Mouse (Mus musculus) kidney, embryonic 14.5 days (tissue): Measurements from ENCODE around the gene Ttc28. TPM values are rescaled to one million over a fixed set of nuclear protein-coding genes. Genes with fewer than 3 reads are reported as not detected.

Experiments used
- ATAC-seq: fragments of 200-750 bp; cut with Nextera tagmentation; 2 replicates; pipeline ENCODE4 v1.8.0; 2017; ENCODE audit warnings: moderate number of reproducible peaks, mild to moderate bottlenecking, moderate TSS enrichment, moderate library complexity; ENCODE audit not compliant: low FRiP score, low TSS enrichment
- H3K27ac ChIP-seq: fragments of 300-500 bp; sonication (generic); 2 replicates; pipeline ENCODE4 v1.5.1; 2014; ENCODE audit warnings: low read depth, mild to moderate bottlenecking, low read length, moderate library complexity, mixed read lengths
- H3K27me3 ChIP-seq: fragments of 300-500 bp; sonication (generic); 2 replicates; pipeline ENCODE4 v1.6.1; 2014; ENCODE audit warnings: mild to moderate bottlenecking, low read length; ENCODE audit not compliant: control insufficient read depth, insufficient read depth
- H3K36me3 ChIP-seq: fragments of 300-500 bp; sonication (generic); 2 replicates; pipeline ENCODE4 v1.6.1; 2014; ENCODE audit warnings: low read length, mixed read lengths; ENCODE audit not compliant: control insufficient read depth, insufficient read depth
- H3K4me1 ChIP-seq: fragments of 300-500 bp; sonication (generic); 2 replicates; pipeline ENCODE4 v1.6.1; 2014; ENCODE audit warnings: low read length, mixed read lengths; ENCODE audit not compliant: control insufficient read depth, insufficient read depth
- H3K4me2 ChIP-seq: fragments of 300-500 bp; sonication (generic); replicated peaks from 2 replicates; pipeline ENCODE4 v1.6.1; 2014; ENCODE audit warnings: low read depth, mild to moderate bottlenecking, low read length
- H3K4me3 ChIP-seq: fragments of 300-500 bp; sonication (generic); 2 replicates; pipeline ENCODE4 v1.5.1; 2014; ENCODE audit warnings: mild to moderate bottlenecking, low read length
- H3K9ac ChIP-seq: fragments of 300-500 bp; sonication (generic); 2 replicates; pipeline ENCODE4 v1.6.1; 2014; ENCODE audit warnings: low read depth, mild to moderate bottlenecking, low read length, moderate library complexity
- H3K9me3 ChIP-seq: fragments of 300-500 bp; sonication (generic); 2 replicates; pipeline ENCODE4 v1.6.1; 2016; ENCODE audit warnings: low read length; ENCODE audit not compliant: control insufficient read depth
- WGBS: fragments of 180-500 bp; shearing (Covaris S2); extraction: QIAGEN DNeasy Blood & Tissue Kit; methylation state at CpG from one replicate; pipeline ENCODE4 v1.1.7; 2014; 5-methylcytosine and 5-hydroxymethylcytosine counted together
- polyA plus RNA-seq: library from polyadenylated mRNA; unstranded; fragments of >200 nt; fragmentation: Nextera tagmentation; extraction: Ambion mirVana; gene quantifications from 2 replicates; pipeline ENCODE4 v1.2.1, GENCODE M21; 2014

The Ttc28 gene
- polyA plus RNA-seq, 1 experiment from 2014 or later = 24.7 TPM

- WGBS = 89% methylated on average over 4 of the region's 4 CpGs
- ATAC-seq = no peak
- no peaks in the 10 kb centered on the region for H3K36me3 ChIP-seq
- no peak overlapping the region for H3K9ac ChIP-seq
- H3K4me1 ChIP-seq = peaks cover 23% of the 10 kb centered on the region
- no peaks in the 10 kb centered on the region for H3K9me3 ChIP-seq
- H3K4me2 ChIP-seq = no peak overlapping the region
- no peaks in the 10 kb centered on the region for H3K27me3 ChIP-seq
- H3K4me3 ChIP-seq = no peak overlapping the region
- H3K27ac ChIP-seq = no peak overlapping the region
Measured at GRCm38 (mm10) chr5:111033489-111033888, 153.9 kb downstream of the Ttc28 start.

- Histone ChIP-seq H3K9me3 (no peaks in the 10 kb centered on the region), H3K4me1 (peaks cover 35% of the 10 kb centered on the region), H3K27me3 (no peaks in the 10 kb centered on the region), H3K36me3 (no peaks in the 10 kb centered on the region), H3K4me3 (no peak overlapping the region), H3K27ac (no peak overlapping the region), H3K4me2 (no peak overlapping the region), H3K9ac (no peak overlapping the region)
- 70% methylated on average over 7 of the region's 7 CpGs for WGBS
- no peak for ATAC-seq
Measured at GRCm38 (mm10) chr5:111037123-111037748, 157.6 kb downstream of the Ttc28 start.

GRCm38 (mm10) chr5:111039771-111040170 lies 160.2 kb downstream of the Ttc28 start:
- ATAC-seq = no peak
- H3K9me3 ChIP-seq = no peaks in the 10 kb centered on the region
- no peak overlapping the region for H3K27ac ChIP-seq
- WGBS = 71% methylated on average over 6 of the region's 6 CpGs
- H3K36me3 ChIP-seq = no peaks in the 10 kb centered on the region
- peaks cover 47% of the 10 kb centered on the region for H3K4me1 ChIP-seq
- no peaks in the 10 kb centered on the region for H3K27me3 ChIP-seq
- H3K9ac ChIP-seq = no peak overlapping the region
- H3K4me3 ChIP-seq = no peak overlapping the region
- no peak overlapping the region for H3K4me2 ChIP-seq

GRCm38 (mm10) chr5:111041952-111042351 lies 162.3 kb downstream of the Ttc28 start:
- H3K4me1 ChIP-seq = peaks cover 50% of the 10 kb centered on the region
- no peaks in the 10 kb centered on the region for H3K9me3 ChIP-seq
- WGBS = 77% methylated on average over 5 of the region's 5 CpGs
- H3K4me3 ChIP-seq = no peak overlapping the region
- H3K4me2 ChIP-seq = no peak overlapping the region
- no peak overlapping the region for H3K9ac ChIP-seq
- no peak for ATAC-seq
- no peak overlapping the region for H3K27ac ChIP-seq
- H3K36me3 ChIP-seq = no peaks in the 10 kb centered on the region
- H3K27me3 ChIP-seq = no peaks in the 10 kb centered on the region

GRCm38 (mm10) chr5:111044193-111044592 lies 164.6 kb downstream of the Ttc28 start:
- Histone ChIP-seq H3K27ac (peak overlapping the region; percentile 14; the same call in 1 of the 2 replicates), H3K36me3 (no peaks in the 10 kb centered on the region), H3K9ac (no peak overlapping the region), H3K27me3 (no peaks in the 10 kb centered on the region), H3K4me3 (no peak overlapping the region), H3K9me3 (no peaks in the 10 kb centered on the region), H3K4me2 (no peak overlapping the region), H3K4me1 (peaks cover 46% of the 10 kb centered on the region)
- no peak for ATAC-seq
- 38% methylated on average over 7 of the region's 7 CpGs for WGBS

GRCm38 (mm10) chr5:111046359-111046758 lies 166.8 kb downstream of the Ttc28 start:
- no peak overlapping the region for H3K4me3 ChIP-seq
- no peak overlapping the region for H3K4me2 ChIP-seq
- no peaks in the 10 kb centered on the region for H3K36me3 ChIP-seq
- ATAC-seq = no peak
- no peaks in the 10 kb centered on the region for H3K9me3 ChIP-seq
- peaks cover 38% of the 10 kb centered on the region for H3K4me1 ChIP-seq
- H3K27ac ChIP-seq = no peak overlapping the region
- H3K9ac ChIP-seq = no peak overlapping the region
- H3K27me3 ChIP-seq = no peaks in the 10 kb centered on the region
- WGBS = 84% methylated on average over 6 of the region's 6 CpGs

GRCm38 (mm10) chr5:111046841-111047476 lies 167.4 kb downstream of the Ttc28 start:
- ATAC-seq = no peak
- Histone ChIP-seq H3K9me3 (no peaks in the 10 kb centered on the region), H3K36me3 (no peaks in the 10 kb centered on the region), H3K4me1 (peaks cover 34% of the 10 kb centered on the region), H3K27me3 (no peaks in the 10 kb centered on the region), H3K9ac (no peak overlapping the region), H3K27ac (no peak overlapping the region; the same call in 1 of the 2 replicates), H3K4me3 (no peak overlapping the region), H3K4me2 (no peak overlapping the region)
- WGBS = 50% methylated on average over 14 of the region's 14 CpGs

- ATAC-seq = no peak
- H3K27ac ChIP-seq = no peak overlapping the region
Measured at GRCm38 (mm10) chr5:111048036-111048435, 168.4 kb downstream of the Ttc28 start.

GRCm38 (mm10) chr5:111049584-111049983 lies 170.0 kb downstream of the Ttc28 start:
- Histone ChIP-seq H3K9ac (no peak overlapping the region), H3K27me3 (no peaks in the 10 kb centered on the region), H3K4me3 (no peak overlapping the region), H3K4me1 (peaks cover 40% of the 10 kb centered on the region), H3K4me2 (no peak overlapping the region), H3K36me3 (no peaks in the 10 kb centered on the region), H3K9me3 (no peaks in the 10 kb centered on the region), H3K27ac (no peak overlapping the region)
- 92% methylated on average over 4 of the region's 4 CpGs for WGBS
- ATAC-seq = no peak

More at GRCm38 (mm10) chr5:111048036-111048435, 168.4 kb downstream of the Ttc28 start:
- Histone ChIP-seq H3K4me2 (no peak overlapping the region), H3K9me3 (no peaks in the 10 kb centered on the region), H3K4me1 (peaks cover 39% of the 10 kb centered on the region), H3K9ac (no peak overlapping the region), H3K36me3 (no peaks in the 10 kb centered on the region), H3K27me3 (no peaks in the 10 kb centered on the region), H3K4me3 (no peak overlapping the region)
- 64% methylated on average over 5 of the region's 5 CpGs for WGBS
